Mouse (Mus musculus) bone marrow, adult 2 months (tissue): ENCODE results near the gene Mrpl55. TPM values are rescaled to one million over a fixed set of nuclear protein-coding genes. Genes with fewer than 3 reads are reported as not detected.
A peak's percentile ranks its signal among the peaks of the same experiment; 100 is the strongest.

ENCODE experiments used
- H3K27ac ChIP-seq: fragments of 200-500 bp; 2 replicates; pipeline ENCODE4 v1.5.1; 2012; ENCODE audit warnings: low read depth, mild to moderate bottlenecking, control low read depth, inconsistent platforms, low read length; ENCODE audit not compliant: control insufficient read depth, poor library complexity, insufficient read depth
- H3K4me1 ChIP-seq: fragments of 200-500 bp; 2 replicates; pipeline ENCODE4 v1.6.1; 2011; ENCODE audit warnings: low read length; ENCODE audit not compliant: control insufficient read depth, insufficient read depth
- H3K4me3 ChIP-seq: fragments of 200-500 bp; replicated peaks from 2 replicates; pipeline ENCODE3; 2011; ENCODE audit warnings: mild to moderate bottlenecking, low read depth, low read length, control low read depth; ENCODE audit not compliant: control insufficient read depth
- CTCF ChIP-seq: fragments of 200-500 bp; IDR thresholded peaks from 2 replicates; pipeline ENCODE4 v1.5.1; 2011; ENCODE audit warnings: low read length, control low read depth; ENCODE audit not compliant: control insufficient read depth, insufficient read depth
- POLR2A ChIP-seq: fragments of 200-500 bp; IDR thresholded peaks from 2 replicates; pipeline ENCODE4 v1.6.1; 2011; ENCODE audit warnings: low read depth, mild to moderate bottlenecking, control low read depth, low read length, borderline replicate concordance; ENCODE audit not compliant: control insufficient read depth
- WGBS: fragments of 180-500 bp; shearing (Covaris S2); methylation state at CpG from one replicate; pipeline ENCODE4 v1.1.7; 2018; 5-methylcytosine and 5-hydroxymethylcytosine counted together
- polyA plus RNA-seq: library from polyadenylated mRNA; stranded (reverse); fragments of >200 nt; gene quantifications from 2 replicates; pipeline ENCODE4 v1.2.4, GENCODE M21; 2011; ENCODE audit warnings: low replicate concordance; ENCODE audit not compliant: missing spikeins, insufficient read depth, insufficient read length

Mrpl55 gene
- polyA plus RNA-seq = 17.6 and 28.0 TPM in 2 replicates

DNA sequence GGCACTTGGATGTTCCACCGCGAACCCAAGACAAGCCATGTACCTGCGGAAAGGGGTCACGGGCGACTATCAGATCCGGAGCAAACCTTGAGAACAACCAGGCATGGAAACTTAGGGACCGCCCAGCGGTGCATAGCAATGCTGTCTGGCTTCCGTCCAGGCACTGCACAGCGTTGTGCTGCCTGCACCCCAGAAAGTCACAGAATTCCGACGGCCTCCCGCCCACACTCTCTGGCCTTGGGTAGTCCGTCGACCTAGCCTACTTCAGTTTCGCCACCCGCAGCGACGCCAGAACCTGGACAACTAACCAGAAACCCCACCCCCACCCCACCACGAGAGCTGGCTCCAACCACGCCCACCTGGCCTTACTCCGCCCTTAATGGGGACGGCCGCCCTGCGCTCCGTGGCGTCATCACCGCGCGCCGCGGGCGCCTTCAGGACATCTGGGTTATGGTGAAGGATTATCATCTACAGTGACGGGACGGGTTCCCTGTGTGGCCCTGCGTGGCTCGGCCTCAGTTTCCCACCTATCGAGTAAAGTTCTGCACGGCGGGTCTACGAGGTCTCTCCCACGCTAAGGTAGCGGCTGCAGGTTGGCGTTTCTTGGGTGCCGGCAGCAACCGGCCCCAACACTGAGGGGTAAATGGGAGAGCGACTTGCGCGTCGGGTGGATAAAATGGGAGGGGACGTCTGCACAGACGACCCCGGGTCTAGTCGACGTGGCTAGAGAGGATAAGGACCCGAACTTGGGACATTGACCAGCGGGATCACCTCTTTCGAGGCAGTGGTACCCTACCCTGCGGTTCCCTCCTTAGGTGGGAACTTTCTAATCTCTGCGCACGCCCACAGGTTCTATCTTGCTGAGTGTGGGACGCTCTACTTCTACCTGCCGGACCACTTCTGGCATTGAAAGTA is at the start of gene Mrpl55:
TSS of gene Mrpl55 (plus strand) at position 406 of the 915 bp plus-strand sequence.
- H3K27ac ChIP-seq = peak within 1 kb of the TSS; percentile 87
- TF ChIP-seq POLR2A (peak; percentile 63; the same call in 1 of the 2 replicates), CTCF (no peak)
- H3K4me1 ChIP-seq = no peaks in the 10 kb centered on the region; the same call in none of the 2 replicates
- peak within 1 kb of the TSS; percentile 87 for H3K4me3 ChIP-seq
- under 1% methylated on average over 63 of the region's 63 CpGs for WGBS

DNA sequence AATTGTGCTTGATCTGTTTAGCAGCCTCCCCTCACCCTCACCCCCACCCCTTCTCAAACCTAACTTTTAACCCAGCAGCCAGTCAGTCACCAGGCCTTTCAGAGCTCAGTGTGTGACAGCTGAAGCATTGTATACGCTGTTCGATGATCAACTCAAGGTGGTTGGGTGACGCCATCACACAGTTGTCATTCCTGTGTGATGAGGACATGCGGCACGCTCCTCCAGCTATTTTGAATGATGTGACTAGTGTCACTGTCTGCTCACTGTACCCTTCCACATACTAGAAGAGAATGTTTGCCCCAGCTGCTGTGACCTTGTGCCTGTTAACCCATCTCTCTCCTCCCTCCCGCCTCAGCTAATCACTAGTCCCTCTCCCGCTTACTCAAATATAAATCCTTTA is 48.1 kb upstream of the Mrpl55 start:
- TF ChIP-seq POLR2A (no peak), CTCF (no peak)
- H3K27ac ChIP-seq = no peak overlapping the region
- H3K4me3 ChIP-seq = no peak overlapping the region
- no peaks in the 10 kb centered on the region for H3K4me1 ChIP-seq
- 94% methylated on average over 7 of the region's 7 CpGs for WGBS

DNA sequence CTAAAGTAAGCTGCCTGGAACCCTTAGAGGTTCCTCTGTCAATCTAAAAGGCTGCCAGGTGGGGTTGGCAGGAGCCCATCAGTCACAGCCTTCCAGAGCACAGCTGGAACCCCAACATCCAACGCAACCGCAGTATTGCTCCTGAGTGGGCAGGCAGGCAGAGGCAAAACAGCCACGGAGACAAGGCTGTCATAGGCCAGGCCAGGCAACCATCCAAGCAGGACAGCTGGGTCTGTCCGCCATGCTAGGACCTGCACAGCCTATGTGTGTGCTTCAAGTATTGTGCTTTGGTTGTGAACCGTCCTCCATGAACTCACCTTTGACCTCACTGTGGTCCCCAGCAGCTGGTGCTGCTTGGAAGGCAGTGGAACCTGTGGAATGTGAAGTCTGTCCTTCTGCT is 46.4 kb upstream of the Mrpl55 start:
- Histone ChIP-seq H3K27ac (no peak overlapping the region), H3K4me3 (no peak overlapping the region), H3K4me1 (no peaks in the 10 kb centered on the region)
- TF ChIP-seq CTCF = no peak
- TF ChIP-seq POLR2A = no peak
- 91% methylated on average over 5 of the region's 5 CpGs for WGBS

- WGBS = 96% methylated on average over 13 of the region's 13 CpGs
- H3K27ac ChIP-seq = no peak overlapping the region
- TF ChIP-seq CTCF = no peak
- no peak for TF ChIP-seq POLR2A
- H3K4me1 ChIP-seq = no peaks in the 10 kb centered on the region
- no peak overlapping the region for H3K4me3 ChIP-seq
Observed at GRCm38 (mm10) chr11:59159099-59159498, 43.2 kb upstream of the Mrpl55 start.

DNA sequence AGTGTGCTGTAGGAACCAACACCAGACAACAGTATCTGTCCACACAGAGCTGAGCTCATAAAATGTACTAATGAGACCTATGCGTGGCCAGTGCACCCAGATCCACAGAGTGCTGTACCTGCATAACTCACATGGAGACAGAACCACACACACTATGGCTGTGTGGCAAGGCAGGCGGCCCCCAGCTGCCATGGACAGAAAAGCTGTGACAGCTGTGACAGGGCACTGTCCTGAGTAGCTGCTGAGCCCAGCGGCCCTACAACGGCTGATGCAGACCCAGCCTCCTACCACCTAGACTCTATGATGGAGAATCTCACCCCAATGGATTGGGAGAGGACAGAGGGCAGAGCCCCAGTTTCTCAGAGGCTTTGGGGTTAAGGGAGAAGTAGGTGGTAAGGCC is 42.7 kb upstream of the Mrpl55 start:
- Histone ChIP-seq H3K4me1 (no peaks in the 10 kb centered on the region), H3K27ac (no peak overlapping the region), H3K4me3 (no peak overlapping the region)
- TF ChIP-seq CTCF = no peak
- TF ChIP-seq POLR2A = no peak
- 87% methylated on average over 4 of the region's 4 CpGs for WGBS

GRCm38 (mm10) chr11:59161398-59161797 is 40.9 kb upstream of the Mrpl55 start:
- Histone ChIP-seq H3K4me3 (no peak overlapping the region), H3K27ac (no peak overlapping the region; the same call in 1 of the 2 replicates), H3K4me1 (no peaks in the 10 kb centered on the region; the same call in 1 of the 2 replicates)
- 77% methylated on average over 5 of the region's 5 CpGs for WGBS
- TF ChIP-seq CTCF (no peak), POLR2A (no peak)

- Histone ChIP-seq H3K27ac (peak overlapping the region; percentile 30; the same call in 1 of the 2 replicates), H3K4me3 (peak overlapping the region; percentile 86), H3K4me1 (no peaks in the 10 kb centered on the region; the same call in 1 of the 2 replicates)
- no peak for TF ChIP-seq POLR2A
- no peak for TF ChIP-seq CTCF
- 42% methylated on average over 9 of the region's 9 CpGs for WGBS
Observed at GRCm38 (mm10) chr11:59162443-59163254, 39.6 kb upstream of the Mrpl55 start.
